Mouse (Mus musculus): ENCODE measurements around the gene D6Ertd527e. TPM values are rescaled to one million over a fixed set of nuclear protein-coding genes. Genes with fewer than 3 reads are reported as not detected.

Gene D6Ertd527e
- total and polyA plus RNA-seq, 2 experiments from 2014 or later, result 0.10 to 0.42 TPM

GRCm38 (mm10) chr6:87131078-87131477 is 26.5 kb downstream of the D6Ertd527e start:
- TF ChIP-seq CTCF (IDR thresholded peaks at IDR 0.05; ENCODE audit: low read depth), result no peak; the same call in 1 of the 2 replicates
- Histone ChIP-seq H3K9ac (replicated peaks; ENCODE audit: low read length) (no peak overlapping the region), H3K36me3 (ENCODE audit: insufficient read depth, low read length) (no peaks in the 10 kb centered on the region), H3K4me1 (ENCODE audit: insufficient read depth, low read length) (no peaks in the 10 kb centered on the region), H3K27ac (no peak overlapping the region), H3K4me2 (ENCODE audit: low read depth, low read length) (no peak overlapping the region), H3K4me3 (ENCODE audit: low read length) (no peak overlapping the region), H3K9me3 (ENCODE audit: low read length) (no peaks in the 10 kb centered on the region), H3K27me3 (ENCODE audit: insufficient read depth, low read length) (no peaks in the 10 kb centered on the region)
- DNase-seq (ENCODE audit: low spot score), result no peak
- no peak for ATAC-seq
- WGBS, result 80% methylated on average over 1 of the region's 1 CpGs

- Histone ChIP-seq H3K4me1 (ENCODE audit: insufficient read depth, low read length) (no peaks in the 10 kb centered on the region), H3K9me3 (ENCODE audit: low read length) (no peaks in the 10 kb centered on the region), H3K9ac (replicated peaks; ENCODE audit: low read length) (no peak overlapping the region), H3K27me3 (ENCODE audit: insufficient read depth, low read length) (no peaks in the 10 kb centered on the region), H3K36me3 (ENCODE audit: insufficient read depth, low read length) (no peaks in the 10 kb centered on the region; the same call in 1 of the 2 replicates), H3K27ac (no peak overlapping the region), H3K4me3 (ENCODE audit: low read length) (no peak overlapping the region), H3K4me2 (ENCODE audit: low read depth, low read length) (no peak overlapping the region)
- DNase-seq (ENCODE audit: low spot score) (no peak), ATAC-seq (no peak)
- TF ChIP-seq CTCF (IDR thresholded peaks at IDR 0.05; ENCODE audit: low read depth), result no peak
- 52% methylated on average over 3 of the region's 3 CpGs for WGBS
These were observed 29.0 kb downstream of the D6Ertd527e start for GRCm38 (mm10) chr6:87133520-87133919.

- Histone ChIP-seq H3K36me3 (ENCODE audit: insufficient read depth, low read length) (no peaks in the 10 kb centered on the region; the same call in 1 of the 2 replicates), H3K9me3 (ENCODE audit: low read length) (no peaks in the 10 kb centered on the region), H3K4me1 (ENCODE audit: insufficient read depth, low read length) (no peaks in the 10 kb centered on the region), H3K4me3 (ENCODE audit: low read length) (no peak overlapping the region), H3K27ac (no peak overlapping the region), H3K4me2 (ENCODE audit: low read depth, low read length) (no peak overlapping the region), H3K27me3 (ENCODE audit: insufficient read depth, low read length) (no peaks in the 10 kb centered on the region), H3K9ac (replicated peaks; ENCODE audit: low read length) (no peak overlapping the region)
- WGBS, result 56% methylated on average over 12 of the region's 12 CpGs
- no peak for TF ChIP-seq CTCF (IDR thresholded peaks at IDR 0.05; ENCODE audit: low read depth)
- ATAC-seq (no peak), DNase-seq (ENCODE audit: low spot score) (no peak)
These were observed 29.5 kb downstream of the D6Ertd527e start for GRCm38 (mm10) chr6:87133966-87134546.

GRCm38 (mm10) chr6:87138479-87138878 is 33.9 kb downstream of the D6Ertd527e start:
- H3K4me2 ChIP-seq (ENCODE audit: low read depth, low read length), result no peak overlapping the region
- DNase-seq (ENCODE audit: low spot score) (no peak), ATAC-seq (no peak)
- no peaks in the 10 kb centered on the region; the same call in 1 of the 2 replicates for H3K36me3 ChIP-seq (ENCODE audit: insufficient read depth, low read length)
- no peaks in the 10 kb centered on the region for H3K4me1 ChIP-seq (ENCODE audit: insufficient read depth, low read length)
- WGBS, result 92% methylated on average over 5 of the region's 5 CpGs
- H3K27me3 ChIP-seq (ENCODE audit: insufficient read depth, low read length), result no peaks in the 10 kb centered on the region
- no peak overlapping the region for H3K27ac ChIP-seq
- no peaks in the 10 kb centered on the region for H3K9me3 ChIP-seq (ENCODE audit: low read length)
- TF ChIP-seq CTCF (IDR thresholded peaks at IDR 0.05; ENCODE audit: low read depth), result no peak
- H3K9ac ChIP-seq (replicated peaks; ENCODE audit: low read length), result no peak overlapping the region
- H3K4me3 ChIP-seq (ENCODE audit: low read length), result no peak overlapping the region

GRCm38 (mm10) chr6:87139796-87140553 is 35.4 kb downstream of the D6Ertd527e start:
- TF ChIP-seq CTCF (IDR thresholded peaks at IDR 0.05; ENCODE audit: low read depth), result no peak
- DNase-seq (ENCODE audit: low spot score), result no peak
- Histone ChIP-seq H3K4me3 (ENCODE audit: low read length) (no peak overlapping the region), H3K27ac (no peak overlapping the region), H3K36me3 (ENCODE audit: insufficient read depth, low read length) (no peaks in the 10 kb centered on the region; the same call in 1 of the 2 replicates), H3K9me3 (ENCODE audit: low read length) (no peaks in the 10 kb centered on the region), H3K27me3 (ENCODE audit: insufficient read depth, low read length) (no peaks in the 10 kb centered on the region), H3K4me2 (ENCODE audit: low read depth, low read length) (no peak overlapping the region), H3K9ac (replicated peaks; ENCODE audit: low read length) (no peak overlapping the region), H3K4me1 (ENCODE audit: insufficient read depth, low read length) (no peaks in the 10 kb centered on the region)
- ATAC-seq, result no peak
- 61% methylated on average over 12 of the region's 12 CpGs for WGBS

- no peaks in the 10 kb centered on the region for H3K9me3 ChIP-seq (ENCODE audit: low read length)
- no peak overlapping the region for H3K27ac ChIP-seq
- DNase-seq (ENCODE audit: low spot score) (no peak), ATAC-seq (no peak)
- H3K4me2 ChIP-seq (ENCODE audit: low read depth, low read length), result no peak overlapping the region
- H3K4me1 ChIP-seq (ENCODE audit: insufficient read depth, low read length), result no peaks in the 10 kb centered on the region
- WGBS, result 82% methylated on average over 5 of the region's 5 CpGs
- H3K27me3 ChIP-seq (ENCODE audit: insufficient read depth, low read length), result no peaks in the 10 kb centered on the region
- H3K36me3 ChIP-seq (ENCODE audit: insufficient read depth, low read length), result no peaks in the 10 kb centered on the region
- H3K4me3 ChIP-seq (ENCODE audit: low read length), result no peak overlapping the region
- no peak for TF ChIP-seq CTCF (IDR thresholded peaks at IDR 0.05; ENCODE audit: low read depth)
- no peak overlapping the region for H3K9ac ChIP-seq (replicated peaks; ENCODE audit: low read length)
These were observed 37.7 kb downstream of the D6Ertd527e start for GRCm38 (mm10) chr6:87142239-87142638.

GRCm38 (mm10) chr6:87143594-87143993 is 39.0 kb downstream of the D6Ertd527e start:
- peak overlapping the region; percentile 26; the same call in 1 of the 2 replicates for H3K27ac ChIP-seq
- no peak for TF ChIP-seq CTCF (IDR thresholded peaks at IDR 0.05; ENCODE audit: low read depth)
- no peaks in the 10 kb centered on the region for H3K4me1 ChIP-seq (ENCODE audit: insufficient read depth, low read length)
- no peaks in the 10 kb centered on the region for H3K9me3 ChIP-seq (ENCODE audit: low read length)
- no peaks in the 10 kb centered on the region for H3K27me3 ChIP-seq (ENCODE audit: insufficient read depth, low read length)
- ATAC-seq, result no peak
- DNase-seq (ENCODE audit: low spot score), result peak; percentile 28
- whole genome bisulfite sequencing, result 37% methylated on average over 13 of the region's 13 CpGs
- no peak overlapping the region for H3K4me2 ChIP-seq (ENCODE audit: low read depth, low read length)
- no peak overlapping the region for H3K9ac ChIP-seq (replicated peaks; ENCODE audit: low read length)
- H3K4me3 ChIP-seq (ENCODE audit: low read length), result no peak overlapping the region
- no peaks in the 10 kb centered on the region for H3K36me3 ChIP-seq (ENCODE audit: insufficient read depth, low read length)
